Mouse (Mus musculus): ENCODE results near the gene Thsd4.
"Not testable (repeated sequence)": the region's sequence is repeated elsewhere in the genome, so short reads cannot be mapped to it uniquely, and the experiment has no call there.

The Thsd4 gene

GRCm38 (mm10) chr9:60010285-60010684 is 511.6 kb downstream of the Thsd4 start:
- no peak for DNase-seq (ENCODE audit: low read depth in 2 of 2, low spot score in 2 of 2)

GRCm38 (mm10) chr9:60008936-60009335 is 512.9 kb downstream of the Thsd4 start:
- DNase-seq (ENCODE audit: low read depth in 2 of 2, low spot score in 2 of 2) = no peak

GRCm38 (mm10) chr9:60002323-60002722 is 519.5 kb downstream of the Thsd4 start:
- no peak for DNase-seq (ENCODE audit: low read depth in 2 of 2, low spot score in 2 of 2)

- DNase-seq (ENCODE audit: low read depth in 2 of 2, low spot score in 2 of 2) = no peak
These were observed 520.4 kb downstream of the Thsd4 start for GRCm38 (mm10) chr9:60001444-60001843.

- no peak for DNase-seq (ENCODE audit: low read depth in 2 of 2, low spot score in 2 of 2)
These were observed 524.1 kb downstream of the Thsd4 start for GRCm38 (mm10) chr9:59997725-59998124.

GRCm38 (mm10) chr9:59991407-59991806 is 530.4 kb downstream of the Thsd4 start:
- DNase-seq (ENCODE audit: low read depth in 2 of 2, low spot score in 2 of 2) = no peak

- DNase-seq (ENCODE audit: low read depth in 2 of 2, low spot score in 2 of 2) = peak; percentile 27 to 59
These were observed 532.0 kb downstream of the Thsd4 start for GRCm38 (mm10) chr9:59989864-59990263.

GRCm38 (mm10) chr9:59985900-59986572 is 535.8 kb downstream of the Thsd4 start:
- DNase-seq (ENCODE audit: low read depth in 2 of 2, low spot score in 2 of 2) = no peak

- no peak for DNase-seq (ENCODE audit: low read depth in 2 of 2, low spot score in 2 of 2)
These were observed 540.7 kb downstream of the Thsd4 start for GRCm38 (mm10) chr9:59981116-59981515.

- no peak for DNase-seq (ENCODE audit: low read depth in 2 of 2, low spot score in 2 of 2)
These were observed 550.6 kb downstream of the Thsd4 start for GRCm38 (mm10) chr9:59971263-59971662.

GRCm38 (mm10) chr9:59969383-59969782 is 552.5 kb downstream of the Thsd4 start:
- peak; percentile 43 to 59 for DNase-seq (ENCODE audit: low read depth in 2 of 2, low spot score in 2 of 2)

GRCm38 (mm10) chr9:59965046-59965445 is 556.8 kb downstream of the Thsd4 start:
- no peak for DNase-seq (ENCODE audit: low read depth in 2 of 2, low spot score in 2 of 2)

- no peak for DNase-seq (ENCODE audit: low read depth in 2 of 2, low spot score in 2 of 2)
These were observed 557.5 kb downstream of the Thsd4 start for GRCm38 (mm10) chr9:59964367-59964766.

- no peak for DNase-seq (ENCODE audit: low read depth in 2 of 2, low spot score in 2 of 2)
These were observed 560.5 kb downstream of the Thsd4 start for GRCm38 (mm10) chr9:59961201-59961955.

- DNase-seq (ENCODE audit: low read depth in 2 of 2, low spot score in 2 of 2) = no peak
These were observed 561.3 kb downstream of the Thsd4 start, which contains the start of gene Nr2e3 for GRCm38 (mm10) chr9:59960559-59960958. Nr2e3 (minus strand) TSS chr9:59960659.

- peak; percentile 86 to 91 for DNase-seq (ENCODE audit: low read depth in 2 of 2, low spot score in 2 of 2)
These were observed 562.6 kb downstream of the Thsd4 start for GRCm38 (mm10) chr9:59959276-59959675.

- DNase-seq (ENCODE audit: low read depth in 2 of 2, low spot score in 2 of 2) = not testable (repeated sequence)
These were observed 563.7 kb downstream of the Thsd4 start for GRCm38 (mm10) chr9:59958115-59958514.

- no peak for DNase-seq (ENCODE audit: low read depth in 2 of 2, low spot score in 2 of 2)
These were observed 565.4 kb downstream of the Thsd4 start for GRCm38 (mm10) chr9:59956496-59956895.

GRCm38 (mm10) chr9:59955692-59956091 is 566.2 kb downstream of the Thsd4 start:
- DNase-seq (ENCODE audit: low read depth in 2 of 2, low spot score in 2 of 2) = no peak

- no peak for DNase-seq (ENCODE audit: low read depth in 2 of 2, low spot score in 2 of 2)
These were observed 566.6 kb downstream of the Thsd4 start for GRCm38 (mm10) chr9:59955199-59955598.

- DNase-seq (ENCODE audit: low read depth in 2 of 2, low spot score in 2 of 2) = no peak
These were observed 568.3 kb downstream of the Thsd4 start for GRCm38 (mm10) chr9:59953556-59953955.

- DNase-seq (ENCODE audit: low read depth in 2 of 2, low spot score in 2 of 2) = no peak
These were observed 569.3 kb downstream of the Thsd4 start for GRCm38 (mm10) chr9:59952515-59953070.

All from CD8-positive naive resting alpha-beta T cell, adult 2 months (primary cell).